Mouse (Mus musculus) CD4-positive, CD25-positive, alpha-beta regulatory T cell (primary cell): ENCODE results near the gene Exph5. TPM values are rescaled to one million over a fixed set of nuclear protein-coding genes. Genes with fewer than 3 reads are reported as not detected.

Experiments
- polyA plus RNA-seq: library from polyadenylated mRNA; unstranded; fragments of 100-300 nt; shearing (Covaris generic); gene quantifications from one replicate; pipeline ENCODE4 v1.2.1, GENCODE M21; 2017

The Exph5 gene
- polyA plus RNA-seq = 0.83 TPM

GRCm38 (mm10) chr9:53301269-53301720, at the start of gene Exph5:
TSS of gene Exph5 (plus strand) at chr9:53301670.

DNA sequence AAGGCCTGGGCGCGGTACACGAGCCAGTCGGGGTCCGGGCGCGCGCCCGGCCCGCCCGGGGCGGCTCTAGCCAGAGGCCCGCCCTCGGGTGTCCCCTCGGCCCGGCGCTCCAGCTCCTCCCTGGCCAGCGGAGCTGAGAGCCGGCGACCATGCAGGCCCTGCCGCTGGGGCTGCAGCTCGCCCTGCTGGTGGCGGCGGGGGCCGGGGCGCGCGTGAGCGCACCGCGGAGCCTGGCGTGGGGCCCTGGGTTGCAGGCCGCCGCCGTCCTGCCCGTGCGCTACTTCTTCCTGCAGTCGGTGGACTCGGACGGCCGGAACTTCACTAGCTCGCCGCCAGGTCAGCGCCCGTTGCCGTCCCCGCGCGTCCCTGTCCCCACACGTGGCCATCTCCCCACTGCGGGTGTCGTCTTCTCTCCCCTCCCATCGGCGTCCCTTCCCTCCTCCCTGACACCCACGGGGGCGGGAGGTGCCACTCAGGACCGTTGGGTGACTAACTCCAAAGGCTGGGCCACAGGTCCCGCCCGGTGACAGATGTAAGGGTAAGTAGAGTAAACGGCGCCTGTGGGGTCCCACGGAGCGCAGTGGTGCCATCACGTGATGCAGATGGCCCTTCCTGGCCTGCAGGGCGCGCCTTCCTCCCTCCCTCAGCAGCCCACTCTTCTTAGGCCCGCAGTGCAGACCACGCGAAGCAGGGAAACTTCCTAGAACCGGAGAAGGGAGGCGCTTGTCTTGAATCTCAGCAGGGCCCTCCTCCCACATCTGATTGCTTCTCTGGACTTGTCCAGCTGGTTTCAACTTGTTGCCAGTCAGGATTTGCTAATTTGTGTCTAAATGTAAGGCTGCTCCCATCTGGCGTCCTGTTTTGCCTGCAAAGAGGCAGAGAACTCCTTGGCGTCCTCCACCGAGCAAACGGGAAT, 82.7 kb downstream of the Exph5 start, which contains the start of gene Kdelc2:
Gene Kdelc2, plus strand, starts transcription at position 75 of the 916 bp plus-strand sequence.

GRCm38 (mm10) chr9:53402291-53402711, 100.8 kb downstream of the Exph5 start, which contains the start of gene 4930550C14Rik:
TSS of gene 4930550C14Rik (plus strand) at chr9:53402325.

Other genes starting within 250 kb of the Exph5 start
- 55.7 TPM for gene Ddx10, start 53.6 kb upstream of the Exph5 start, polyA plus RNA-seq
- 3.2 TPM for gene Kdelc2, start 82.4 kb downstream of the Exph5 start, polyA plus RNA-seq
- 0.41 TPM for gene 4930550C14Rik, start 100.7 kb downstream of the Exph5 start, polyA plus RNA-seq
- 28.3 TPM for gene Atm, start 235.1 kb downstream of the Exph5 start, polyA plus RNA-seq
- 17.1 TPM for gene Npat, start 235.4 kb downstream of the Exph5 start, polyA plus RNA-seq